Mouse (Mus musculus): ENCODE measurements at regions not wholly inside any gene's neighbourhood (a gene's known extent, or its start where the extent isn't known, plus 50 kb on each side); places are given as distances from the start of the nearest gene placed in this dataset.

DNA sequence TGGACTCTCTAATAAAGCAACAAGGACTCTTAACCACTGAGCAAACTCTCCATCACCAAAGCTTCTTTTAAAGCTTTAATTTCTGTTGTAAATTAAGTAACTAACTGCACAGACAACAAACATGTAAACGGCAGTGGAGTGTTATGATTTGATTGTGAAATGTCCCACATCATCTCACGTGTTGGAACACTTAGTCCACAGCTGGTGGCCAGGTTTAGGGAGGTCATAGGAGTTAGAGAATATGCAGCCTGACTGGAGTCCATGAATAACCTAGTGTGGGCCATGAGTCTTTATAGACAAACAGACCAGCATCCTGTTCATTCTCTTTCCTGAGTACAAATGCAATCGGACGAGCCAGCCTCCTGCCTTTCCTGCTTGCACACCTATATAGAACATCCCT lies 527.3 kb upstream of the N6amt1 start:
- no peak for TF ChIP-seq CTCF (IDR thresholded peaks at IDR 0.05; ENCODE audit: extremely low read depth, insufficient read length, insufficient replicate concordance, low read depth, low read length)
- no peak for TF ChIP-seq POLR2A (IDR thresholded peaks at IDR 0.05; ENCODE audit: low read depth, low read length)
